Mouse (Mus musculus): ENCODE data around the gene Gm136.
"Not testable (repeated sequence)": the region's sequence is repeated elsewhere in the genome, so short reads cannot be mapped to it uniquely, and the experiment has no call there.

The Gm136 gene

DNA sequence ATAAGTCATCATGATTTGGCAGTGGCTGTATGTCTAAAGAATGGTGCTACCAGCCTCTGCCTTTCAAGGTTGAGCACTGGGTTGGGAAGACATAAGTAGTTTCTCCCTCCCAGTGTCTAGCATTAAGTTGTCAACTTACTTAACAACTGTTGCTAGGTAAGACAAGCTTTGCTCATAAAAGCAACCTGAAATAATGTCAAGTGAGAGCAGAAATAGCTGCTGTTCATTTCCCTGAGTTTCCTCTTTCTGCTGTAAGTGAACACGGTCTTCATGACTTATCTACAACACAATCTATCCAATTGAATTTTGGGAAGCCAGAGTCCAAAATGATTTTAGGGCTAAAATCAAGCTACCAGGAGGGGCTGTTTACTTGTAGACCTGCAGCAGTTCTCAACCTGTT, at the start of gene Gm136:
Gm136 (minus strand) TSS at position 101 of the 400 bp plus-strand sequence.
- no peak for DNase-seq (ENCODE audit: low read depth, low spot score)

GRCm38 (mm10) chr4:34801166-34802034, 45.3 kb upstream of the Gm136 start:
- no peak for DNase-seq (ENCODE audit: low read depth, low spot score)

DNA sequence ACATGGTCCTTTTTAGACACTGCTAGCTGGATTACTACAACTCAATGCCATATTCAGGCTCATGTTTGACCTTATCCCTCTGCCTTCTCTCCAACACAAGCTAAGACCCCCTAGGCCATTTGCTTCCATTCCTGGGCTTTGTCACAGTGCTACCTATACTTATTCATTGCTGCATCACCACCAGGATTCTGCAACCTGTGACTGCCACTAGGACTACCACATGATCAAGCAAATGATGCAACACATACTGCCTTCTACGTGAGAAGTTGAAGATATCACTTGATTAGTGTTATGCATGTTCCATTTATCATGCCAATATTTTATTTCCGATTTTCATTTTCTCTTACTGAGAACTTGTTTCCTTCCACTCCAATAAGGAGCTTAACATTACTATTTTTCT, 41.9 kb upstream of the Gm136 start:
- DNase-seq (ENCODE audit: low read depth, low spot score) = no peak

DNA sequence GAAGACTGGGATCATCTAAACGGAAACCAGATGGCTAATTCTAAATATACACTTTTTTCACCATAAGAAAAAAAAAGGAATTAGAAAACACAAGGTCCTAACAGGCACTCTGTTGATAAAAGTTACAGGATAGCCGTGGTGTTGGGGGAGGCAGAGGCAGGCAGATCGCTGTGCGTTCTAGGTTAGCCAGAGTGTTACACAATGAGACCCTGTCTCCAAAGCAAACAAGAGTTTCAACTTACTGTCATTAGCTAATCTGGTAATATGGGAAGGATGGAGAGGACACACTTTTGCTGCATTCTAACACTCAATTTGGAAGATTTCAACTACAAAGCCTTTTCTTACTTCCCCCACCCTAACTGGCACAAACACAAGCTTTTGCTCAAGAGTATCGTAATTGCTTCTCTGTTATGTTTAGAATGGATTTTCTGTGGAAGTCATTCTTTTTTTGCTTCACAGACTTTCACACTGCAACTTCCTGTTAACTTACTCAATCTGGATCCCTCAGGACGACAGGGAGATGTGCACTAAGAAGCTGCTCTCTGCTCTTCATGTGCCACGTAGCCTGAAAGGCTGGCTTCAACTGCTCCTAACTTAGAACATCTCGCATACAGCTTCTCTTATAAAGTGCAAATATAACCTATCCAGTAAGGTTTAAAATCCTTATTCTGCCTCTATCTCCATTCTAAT, 41.4 kb upstream of the Gm136 start:
- no peak for DNase-seq (ENCODE audit: low read depth, low spot score)

- no peak for DNase-seq (ENCODE audit: low read depth, low spot score)
Observed at GRCm38 (mm10) chr4:34796294-34796693, 40.2 kb upstream of the Gm136 start.

DNA sequence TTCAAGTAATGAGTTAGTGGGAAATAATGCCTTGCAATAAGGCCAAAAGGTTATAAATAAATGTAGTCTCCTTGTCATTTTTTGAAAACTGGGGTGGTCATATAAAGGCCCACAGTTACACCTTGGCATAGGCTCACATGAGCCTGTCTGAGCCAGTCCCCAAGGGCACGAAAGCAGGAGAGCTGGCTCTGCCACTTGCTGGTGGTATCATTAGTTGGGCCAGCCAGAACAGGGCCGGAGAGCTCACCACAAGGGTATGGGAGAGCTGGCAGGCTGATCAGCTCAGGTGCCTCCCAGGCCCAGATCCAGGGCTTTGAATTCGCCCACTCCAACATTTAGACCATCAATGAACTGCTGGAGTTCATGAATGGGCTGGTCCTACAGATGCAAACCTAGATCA, 30.4 kb upstream of the Gm136 start:
- DNase-seq (ENCODE audit: low read depth, low spot score) = no peak

- no peak for DNase-seq (ENCODE audit: low read depth, low spot score)
Observed at GRCm38 (mm10) chr4:34785646-34786045, 29.6 kb upstream of the Gm136 start.

- DNase-seq (ENCODE audit: low read depth, low spot score) = no peak
Observed at GRCm38 (mm10) chr4:34784865-34785264, 28.8 kb upstream of the Gm136 start.

GRCm38 (mm10) chr4:34782730-34783129, 26.7 kb upstream of the Gm136 start:
- DNase-seq (ENCODE audit: low read depth, low spot score) = no peak

- peak; percentile 76 for DNase-seq (ENCODE audit: low read depth, low spot score)
Observed at GRCm38 (mm10) chr4:34777677-34778527, 21.8 kb upstream of the Gm136 start, which contains the start of gene Smim8. Smim8 (minus strand) TSS chr4:34778423.

- no peak for DNase-seq (ENCODE audit: low read depth, low spot score)
Observed at GRCm38 (mm10) chr4:34771652-34772371, 15.7 kb upstream of the Gm136 start.

- DNase-seq (ENCODE audit: low read depth, low spot score) = no peak
Observed at GRCm38 (mm10) chr4:34749236-34749635, 6.8 kb downstream of the Gm136 start.

GRCm38 (mm10) chr4:34734461-34734860, 21.6 kb downstream of the Gm136 start:
- no peak for DNase-seq (ENCODE audit: low read depth, low spot score)

DNA sequence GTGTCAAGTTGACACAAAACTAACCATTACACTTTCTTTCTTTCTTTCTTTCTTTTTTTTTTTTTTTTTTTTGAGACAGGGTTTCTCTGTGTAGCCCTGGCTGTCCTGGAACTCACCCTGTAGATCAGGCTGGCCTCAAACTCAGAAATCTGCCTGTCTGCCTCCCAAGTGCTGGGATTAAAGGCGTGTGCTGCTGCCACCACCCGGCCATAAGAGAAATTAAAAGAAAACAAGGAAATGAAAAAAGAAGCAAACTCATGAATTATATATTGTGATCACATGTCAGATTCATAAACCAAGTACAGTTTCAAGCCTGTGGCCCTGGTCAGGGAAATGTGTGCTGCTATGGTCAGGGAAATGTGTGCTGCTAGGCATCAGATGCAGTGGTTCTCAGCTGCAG, 22.6 kb downstream of the Gm136 start:
- DNase-seq (ENCODE audit: low read depth, low spot score) = not testable (repeated sequence)

DNA sequence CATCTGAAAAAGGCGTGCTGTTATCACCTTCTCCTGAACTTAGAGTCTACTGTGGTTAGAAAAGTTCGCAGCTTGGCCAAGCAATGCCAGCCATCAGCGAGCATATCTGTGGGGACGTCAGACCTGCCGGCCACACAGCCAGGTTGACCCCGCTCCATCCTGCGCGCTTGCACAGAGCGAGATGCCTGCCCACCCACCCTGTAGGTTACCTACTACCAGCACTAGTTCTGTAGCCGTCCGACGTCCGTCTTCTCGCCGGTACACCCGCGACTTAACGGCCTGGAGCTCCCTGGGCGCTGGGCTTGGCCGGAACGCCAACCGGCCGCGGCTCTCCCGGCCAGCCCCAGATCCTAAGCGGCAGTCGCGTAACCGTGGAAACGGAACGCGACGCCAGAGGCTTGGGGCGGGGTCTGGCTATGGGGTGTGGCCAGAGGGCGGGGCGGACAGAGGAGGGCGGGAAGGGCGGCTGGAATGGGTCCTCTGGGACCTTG, 26.2 kb downstream of the Gm136 start, which contains the start of gene Cfap206:
Cfap206 (minus strand) TSS at position 356 of the 491 bp plus-strand sequence.
- no peak for DNase-seq (ENCODE audit: low read depth, low spot score)

- not testable (repeated sequence) for DNase-seq (ENCODE audit: low read depth, low spot score)
Observed at GRCm38 (mm10) chr4:34725710-34726109, 30.4 kb downstream of the Gm136 start.

GRCm38 (mm10) chr4:34724306-34724705, 31.8 kb downstream of the Gm136 start:
- DNase-seq (ENCODE audit: low read depth, low spot score) = no peak

GRCm38 (mm10) chr4:34723186-34723585, 32.9 kb downstream of the Gm136 start:
- no peak for DNase-seq (ENCODE audit: low read depth, low spot score)

DNA sequence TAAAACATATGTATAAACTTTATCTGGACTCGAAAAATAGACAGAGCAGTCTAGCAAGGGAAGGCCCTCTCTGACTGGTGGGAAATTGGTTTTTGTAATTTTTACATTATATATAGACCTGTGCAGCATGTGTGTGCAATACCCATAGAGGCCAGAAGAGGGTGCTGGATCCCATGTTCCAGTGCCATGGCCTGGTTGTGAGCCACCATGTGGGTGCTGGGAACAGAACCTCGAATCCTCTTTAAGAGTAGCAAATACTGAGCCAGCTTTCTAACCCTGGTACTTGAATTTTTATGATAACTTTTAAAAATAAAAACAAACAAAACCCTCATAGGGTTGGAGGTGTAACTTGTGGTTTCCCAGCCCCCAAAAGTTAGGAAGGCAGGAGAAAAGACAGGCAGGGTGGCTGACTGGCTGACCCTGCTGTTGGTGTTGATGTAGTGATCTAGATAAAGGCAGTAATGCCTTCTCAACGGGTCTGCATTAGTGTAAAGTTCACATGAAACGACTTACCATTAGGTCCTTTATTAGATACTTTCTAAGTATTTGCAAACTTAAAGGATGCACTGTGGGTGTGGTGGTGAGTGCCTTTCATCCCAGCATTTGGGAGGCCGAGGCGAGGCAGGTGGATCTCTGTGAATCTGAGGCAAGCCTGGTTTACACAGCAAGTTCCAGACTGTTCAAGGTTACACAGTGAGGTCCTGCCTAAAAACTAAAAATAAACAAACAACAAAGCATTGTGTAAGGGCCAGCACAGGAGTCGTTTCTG, 35.8 kb downstream of the Gm136 start:
- DNase-seq (ENCODE audit: low read depth, low spot score) = no peak

- no peak for DNase-seq (ENCODE audit: low read depth, low spot score)
Observed at GRCm38 (mm10) chr4:34719421-34719820, 36.6 kb downstream of the Gm136 start.

Measured in brain, embryonic 18.5 days (tissue).